Mouse (Mus musculus) hindbrain, embryonic 16.5 days (tissue): Measurements from ENCODE around the gene Fryl. TPM values are rescaled to one million over a fixed set of nuclear protein-coding genes. Genes with fewer than 3 reads are reported as not detected.

Experiments used
- ATAC-seq: fragments of 200-750 bp; cut with Nextera tagmentation; 2 replicates; pipeline ENCODE4 v1.8.0; 2017; ENCODE audit warnings: moderate TSS enrichment, moderate library complexity
- H3K27ac ChIP-seq: fragments of 300-500 bp; sonication (generic); 2 replicates; pipeline ENCODE4 v1.5.1; 2014; ENCODE audit warnings: low read depth, mild to moderate bottlenecking, control low read depth, low read length, moderate library complexity
- H3K27me3 ChIP-seq: fragments of 300-500 bp; sonication (generic); replicated peaks from 2 replicates; pipeline ENCODE4 v1.6.1; 2014; ENCODE audit warnings: low read length; ENCODE audit not compliant: control insufficient read depth, insufficient read depth
- H3K36me3 ChIP-seq: fragments of 300-500 bp; sonication (generic); 2 replicates; pipeline ENCODE4 v1.6.1; 2014; ENCODE audit warnings: mild to moderate bottlenecking, low read length, moderate library complexity, mixed read lengths; ENCODE audit not compliant: control insufficient read depth, insufficient read depth
- H3K4me1 ChIP-seq: fragments of 300-500 bp; sonication (generic); 2 replicates; pipeline ENCODE4 v1.6.1; 2014; ENCODE audit warnings: low read depth, low read length; ENCODE audit not compliant: control insufficient read depth, insufficient read depth
- H3K4me2 ChIP-seq: fragments of 300-500 bp; sonication (generic); 2 replicates; pipeline ENCODE4 v1.6.1; 2014; ENCODE audit warnings: mild to moderate bottlenecking, low read length, control low read depth, moderate library complexity
- H3K4me3 ChIP-seq: fragments of 300-500 bp; sonication (generic); 2 replicates; pipeline ENCODE4 v1.5.1; 2014; ENCODE audit warnings: mild to moderate bottlenecking, low read length, control low read depth, moderate library complexity
- H3K9ac ChIP-seq: fragments of 300-500 bp; sonication (generic); 2 replicates; pipeline ENCODE4 v1.6.1; 2014; ENCODE audit warnings: low read depth, mild to moderate bottlenecking, control low read depth, low read length, moderate library complexity
- H3K9me3 ChIP-seq: fragments of 300-500 bp; sonication (generic); 2 replicates; pipeline ENCODE4 v1.6.1; 2014; ENCODE audit warnings: mild to moderate bottlenecking, low read length, moderate library complexity; ENCODE audit not compliant: control insufficient read depth
- WGBS: fragments of 180-500 bp; shearing (Covaris S2); extraction: QIAGEN DNeasy Blood & Tissue Kit; methylation state at CpG from one replicate; pipeline ENCODE4 v1.1.7; 2014; 5-methylcytosine and 5-hydroxymethylcytosine counted together
- polyA plus RNA-seq: library from polyadenylated mRNA; unstranded; fragments of >200 nt; fragmentation: Nextera tagmentation; extraction: Ambion mirVana; gene quantifications from 2 replicates; pipeline ENCODE4 v1.2.1, GENCODE M21; 2015

The Fryl gene
- polyA plus RNA-seq, 1 experiment from 2014 or later: 29.3 TPM

GRCm38 (mm10) chr5:73188164-73188563, 68.3 kb downstream of the Fryl start:
- Histone ChIP-seq H3K36me3 (no peaks in the 10 kb centered on the region), H3K4me1 (no peaks in the 10 kb centered on the region), H3K9ac (no peak overlapping the region), H3K4me3 (no peak overlapping the region), H3K4me2 (no peak overlapping the region), H3K27me3 (no peaks in the 10 kb centered on the region), H3K27ac (no peak overlapping the region), H3K9me3 (no peaks in the 10 kb centered on the region)
- WGBS: 92% methylated on average over 5 of the region's 5 CpGs
- ATAC-seq: no peak

- no peaks in the 10 kb centered on the region for H3K36me3 ChIP-seq
- no peaks in the 10 kb centered on the region for H3K9me3 ChIP-seq
- ATAC-seq: no peak
- H3K27me3 ChIP-seq: no peaks in the 10 kb centered on the region
- H3K4me3 ChIP-seq: no peak overlapping the region
- no peak overlapping the region for H3K9ac ChIP-seq
- no peak overlapping the region for H3K4me2 ChIP-seq
- H3K27ac ChIP-seq: no peak overlapping the region
- 81% methylated on average over 5 of the region's 5 CpGs for WGBS
- no peaks in the 10 kb centered on the region for H3K4me1 ChIP-seq
Observed at GRCm38 (mm10) chr5:73186912-73187311, 69.5 kb downstream of the Fryl start.

GRCm38 (mm10) chr5:73185424-73185823, 71.0 kb downstream of the Fryl start:
- H3K9me3 ChIP-seq: no peaks in the 10 kb centered on the region
- H3K4me2 ChIP-seq: no peak overlapping the region
- no peak overlapping the region for H3K27ac ChIP-seq
- no peak for ATAC-seq
- no peak overlapping the region for H3K4me3 ChIP-seq
- H3K9ac ChIP-seq: no peak overlapping the region
- H3K27me3 ChIP-seq: no peaks in the 10 kb centered on the region
- H3K4me1 ChIP-seq: no peaks in the 10 kb centered on the region
- H3K36me3 ChIP-seq: no peaks in the 10 kb centered on the region
- 81% methylated on average over 4 of the region's 4 CpGs for WGBS

GRCm38 (mm10) chr5:73182701-73183447, 73.5 kb downstream of the Fryl start:
- WGBS: 87% methylated on average over 12 of the region's 12 CpGs
- ATAC-seq: no peak
- no peak overlapping the region for H3K9ac ChIP-seq

GRCm38 (mm10) chr5:73182191-73182590, 74.2 kb downstream of the Fryl start:
- H3K4me1 ChIP-seq: no peaks in the 10 kb centered on the region
- no peaks in the 10 kb centered on the region for H3K9me3 ChIP-seq
- no peaks in the 10 kb centered on the region for H3K27me3 ChIP-seq
- no peak overlapping the region for H3K9ac ChIP-seq
- H3K27ac ChIP-seq: no peak overlapping the region
- no peak overlapping the region for H3K4me2 ChIP-seq
- ATAC-seq: no peak
- H3K4me3 ChIP-seq: no peak overlapping the region
- no peaks in the 10 kb centered on the region for H3K36me3 ChIP-seq
- WGBS: 46% methylated on average over 9 of the region's 9 CpGs

More at GRCm38 (mm10) chr5:73182701-73183447, 73.5 kb downstream of the Fryl start:
- no peaks in the 10 kb centered on the region for H3K9me3 ChIP-seq
- H3K4me2 ChIP-seq: no peak overlapping the region
- no peaks in the 10 kb centered on the region for H3K27me3 ChIP-seq
- H3K4me3 ChIP-seq: no peak overlapping the region
- no peaks in the 10 kb centered on the region for H3K36me3 ChIP-seq
- no peaks in the 10 kb centered on the region for H3K4me1 ChIP-seq
- no peak overlapping the region for H3K27ac ChIP-seq

GRCm38 (mm10) chr5:73176294-73176693, 80.1 kb downstream of the Fryl start:
- no peak overlapping the region for H3K27ac ChIP-seq
- no peaks in the 10 kb centered on the region for H3K9me3 ChIP-seq
- no peak for ATAC-seq
- WGBS: 40% methylated on average over 4 of the region's 4 CpGs
- H3K9ac ChIP-seq: no peak overlapping the region
- H3K4me2 ChIP-seq: no peak overlapping the region
- H3K4me1 ChIP-seq: no peaks in the 10 kb centered on the region
- H3K36me3 ChIP-seq: no peaks in the 10 kb centered on the region
- no peaks in the 10 kb centered on the region for H3K27me3 ChIP-seq
- H3K4me3 ChIP-seq: no peak overlapping the region

- ATAC-seq: no peak
- WGBS: 84% methylated on average over 12 of the region's 12 CpGs
Observed at GRCm38 (mm10) chr5:73175377-73176147, 80.9 kb downstream of the Fryl start.

GRCm38 (mm10) chr5:73171876-73172480, 84.4 kb downstream of the Fryl start:
- Histone ChIP-seq H3K4me3 (no peak overlapping the region), H3K4me1 (peaks cover 17% of the 10 kb centered on the region), H3K36me3 (no peaks in the 10 kb centered on the region), H3K9me3 (no peaks in the 10 kb centered on the region), H3K27me3 (no peaks in the 10 kb centered on the region), H3K27ac (no peak overlapping the region), H3K9ac (no peak overlapping the region), H3K4me2 (no peak overlapping the region)
- ATAC-seq: no peak
- WGBS: 64% methylated on average over 12 of the region's 12 CpGs

More at GRCm38 (mm10) chr5:73175377-73176147, 80.9 kb downstream of the Fryl start:
- H3K4me3 ChIP-seq: no peak overlapping the region
- H3K36me3 ChIP-seq: no peaks in the 10 kb centered on the region
- H3K4me2 ChIP-seq: no peak overlapping the region
- H3K27me3 ChIP-seq: no peaks in the 10 kb centered on the region
- H3K27ac ChIP-seq: no peak overlapping the region
- no peaks in the 10 kb centered on the region for H3K4me1 ChIP-seq
- H3K9ac ChIP-seq: no peak overlapping the region
- no peaks in the 10 kb centered on the region for H3K9me3 ChIP-seq

- Histone ChIP-seq H3K9me3 (no peaks in the 10 kb centered on the region), H3K27me3 (no peaks in the 10 kb centered on the region), H3K4me1 (peaks cover 17% of the 10 kb centered on the region), H3K4me2 (no peak overlapping the region), H3K36me3 (no peaks in the 10 kb centered on the region), H3K27ac (no peak overlapping the region), H3K9ac (no peak overlapping the region), H3K4me3 (no peak overlapping the region)
- WGBS: 26% methylated on average over 1 of the region's 1 CpGs
- no peak for ATAC-seq
Observed at GRCm38 (mm10) chr5:73171203-73171602, 85.2 kb downstream of the Fryl start.
